Mouse (Mus musculus): Measurements from ENCODE around the gene Il11ra2. TPM values are rescaled to one million over a fixed set of nuclear protein-coding genes. Genes with fewer than 3 reads are reported as not detected.
"Not testable (repeated sequence)": the region's sequence is repeated elsewhere in the genome, so short reads cannot be mapped to it uniquely, and the experiment has no call there.

Gene Il11ra2
- not detected in 2 replicates for polyA plus RNA-seq (2014; fragmentation: Nextera tagmentation; extraction: Ambion mirVana)

- not testable (repeated sequence) for H3K9ac ChIP-seq (ENCODE audit: low read depth, low read length); H3K27me3 ChIP-seq (ENCODE audit: control insufficient read depth, insufficient read depth, low read length); H3K36me3 ChIP-seq (ENCODE audit: control insufficient read depth, insufficient read depth, low read length); H3K4me1 ChIP-seq (ENCODE audit: control insufficient read depth, insufficient read depth, low read length); H3K4me2 ChIP-seq (replicated peaks; ENCODE audit: low read depth, low read length); H3K27ac ChIP-seq (ENCODE audit: low read depth, low read length); H3K9me3 ChIP-seq (ENCODE audit: control insufficient read depth, low read length); H3K4me3 ChIP-seq (ENCODE audit: low read length); ATAC-seq (ENCODE audit: low FRiP score, low TSS enrichment)
- WGBS, result no CpG with 5 or more reads among the region's 3 CpGs
Observed at GRCm38 (mm10) chr4:42661793-42662192, at the start of gene Il11ra2. TSS of gene Il11ra2 (minus strand) at chr4:42661893.

GRCm38 (mm10) chr4:42682183-42682524 lies 20.5 kb upstream of the Il11ra2 start:
- H3K4me1 ChIP-seq (ENCODE audit: control insufficient read depth, insufficient read depth, low read length); H3K27me3 ChIP-seq (ENCODE audit: control insufficient read depth, insufficient read depth, low read length); H3K4me2 ChIP-seq (replicated peaks; ENCODE audit: low read depth, low read length); H3K4me3 ChIP-seq (ENCODE audit: low read length); H3K9ac ChIP-seq (ENCODE audit: low read depth, low read length); H3K36me3 ChIP-seq (ENCODE audit: control insufficient read depth, insufficient read depth, low read length); H3K9me3 ChIP-seq (ENCODE audit: control insufficient read depth, low read length); H3K27ac ChIP-seq (ENCODE audit: low read depth, low read length): not testable (repeated sequence)
- ATAC-seq (ENCODE audit: low FRiP score, low TSS enrichment), result peak; percentile 91
- no CpG with 5 or more reads among the region's 18 CpGs for whole genome bisulfite sequencing

- H3K36me3 ChIP-seq (ENCODE audit: control insufficient read depth, insufficient read depth, low read length); H3K27ac ChIP-seq (ENCODE audit: low read depth, low read length); H3K4me3 ChIP-seq (ENCODE audit: low read length); H3K27me3 ChIP-seq (ENCODE audit: control insufficient read depth, insufficient read depth, low read length); H3K9me3 ChIP-seq (ENCODE audit: control insufficient read depth, low read length); H3K9ac ChIP-seq (ENCODE audit: low read depth, low read length); H3K4me2 ChIP-seq (replicated peaks; ENCODE audit: low read depth, low read length); H3K4me1 ChIP-seq (ENCODE audit: control insufficient read depth, insufficient read depth, low read length): not testable (repeated sequence)
- ATAC-seq (ENCODE audit: low FRiP score, low TSS enrichment), result peak; percentile 43; the same call in 1 of the 2 replicates
- no CpG with 5 or more reads among the region's 66 CpGs for WGBS
Observed at GRCm38 (mm10) chr4:42681473-42682182, 19.9 kb upstream of the Il11ra2 start.

GRCm38 (mm10) chr4:42680374-42681356 lies 19.0 kb upstream of the Il11ra2 start:
- not testable (repeated sequence) for H3K4me1 ChIP-seq (ENCODE audit: control insufficient read depth, insufficient read depth, low read length); H3K4me2 ChIP-seq (replicated peaks; ENCODE audit: low read depth, low read length); H3K9ac ChIP-seq (ENCODE audit: low read depth, low read length); H3K27me3 ChIP-seq (ENCODE audit: control insufficient read depth, insufficient read depth, low read length); H3K36me3 ChIP-seq (ENCODE audit: control insufficient read depth, insufficient read depth, low read length); H3K27ac ChIP-seq (ENCODE audit: low read depth, low read length); H3K9me3 ChIP-seq (ENCODE audit: control insufficient read depth, low read length); H3K4me3 ChIP-seq (ENCODE audit: low read length)
- ATAC-seq (ENCODE audit: low FRiP score, low TSS enrichment), result peak; percentile 32; the same call in 1 of the 2 replicates
- WGBS, result no CpG with 5 or more reads among the region's 32 CpGs

- H3K27ac ChIP-seq (ENCODE audit: low read depth, low read length); H3K36me3 ChIP-seq (ENCODE audit: control insufficient read depth, insufficient read depth, low read length); H3K27me3 ChIP-seq (ENCODE audit: control insufficient read depth, insufficient read depth, low read length); ATAC-seq (ENCODE audit: low FRiP score, low TSS enrichment); H3K4me2 ChIP-seq (replicated peaks; ENCODE audit: low read depth, low read length); H3K9me3 ChIP-seq (ENCODE audit: control insufficient read depth, low read length); H3K9ac ChIP-seq (ENCODE audit: low read depth, low read length); H3K4me3 ChIP-seq (ENCODE audit: low read length); H3K4me1 ChIP-seq (ENCODE audit: control insufficient read depth, insufficient read depth, low read length): not testable (repeated sequence)
- no CpG with 5 or more reads among the region's 7 CpGs for WGBS
Observed at GRCm38 (mm10) chr4:42679365-42679764, 17.7 kb upstream of the Il11ra2 start.

- not testable (repeated sequence) for H3K9me3 ChIP-seq (ENCODE audit: control insufficient read depth, low read length); H3K27me3 ChIP-seq (ENCODE audit: control insufficient read depth, insufficient read depth, low read length); H3K4me1 ChIP-seq (ENCODE audit: control insufficient read depth, insufficient read depth, low read length); H3K4me3 ChIP-seq (ENCODE audit: low read length); ATAC-seq (ENCODE audit: low FRiP score, low TSS enrichment); H3K9ac ChIP-seq (ENCODE audit: low read depth, low read length); H3K36me3 ChIP-seq (ENCODE audit: control insufficient read depth, insufficient read depth, low read length); H3K27ac ChIP-seq (ENCODE audit: low read depth, low read length); H3K4me2 ChIP-seq (replicated peaks; ENCODE audit: low read depth, low read length)
- no CpG with 5 or more reads among the region's 4 CpGs for WGBS
Observed at GRCm38 (mm10) chr4:42675415-42675814, 13.7 kb upstream of the Il11ra2 start.

GRCm38 (mm10) chr4:42654951-42655350 lies 6.7 kb downstream of the Il11ra2 start, which contains the start of gene Ccl27b:
TSS of gene Ccl27b (plus strand) at chr4:42655251.
- not testable (repeated sequence) for H3K36me3 ChIP-seq (ENCODE audit: control insufficient read depth, insufficient read depth, low read length); H3K9me3 ChIP-seq (ENCODE audit: control insufficient read depth, low read length); ATAC-seq (ENCODE audit: low FRiP score, low TSS enrichment); H3K9ac ChIP-seq (ENCODE audit: low read depth, low read length); H3K4me2 ChIP-seq (replicated peaks; ENCODE audit: low read depth, low read length); H3K27me3 ChIP-seq (ENCODE audit: control insufficient read depth, insufficient read depth, low read length); H3K4me1 ChIP-seq (ENCODE audit: control insufficient read depth, insufficient read depth, low read length); H3K27ac ChIP-seq (ENCODE audit: low read depth, low read length); H3K4me3 ChIP-seq (ENCODE audit: low read length)
- WGBS, result no CpG with 5 or more reads among the region's 9 CpGs

- H3K27ac ChIP-seq (ENCODE audit: low read depth, low read length); H3K36me3 ChIP-seq (ENCODE audit: control insufficient read depth, insufficient read depth, low read length); H3K9me3 ChIP-seq (ENCODE audit: control insufficient read depth, low read length); H3K9ac ChIP-seq (ENCODE audit: low read depth, low read length); H3K4me1 ChIP-seq (ENCODE audit: control insufficient read depth, insufficient read depth, low read length); H3K4me3 ChIP-seq (ENCODE audit: low read length); H3K27me3 ChIP-seq (ENCODE audit: control insufficient read depth, insufficient read depth, low read length); H3K4me2 ChIP-seq (replicated peaks; ENCODE audit: low read depth, low read length); ATAC-seq (ENCODE audit: low FRiP score, low TSS enrichment): not testable (repeated sequence)
- no CpG with 5 or more reads among the region's 8 CpGs for WGBS
Observed at GRCm38 (mm10) chr4:42629419-42629818, 32.3 kb downstream of the Il11ra2 start, which contains the start of gene Gm2564. TSS of gene Gm2564 (plus strand) at chr4:42629719.

- not testable (repeated sequence) for H3K4me3 ChIP-seq (ENCODE audit: low read length); H3K27ac ChIP-seq (ENCODE audit: low read depth, low read length); H3K27me3 ChIP-seq (ENCODE audit: control insufficient read depth, insufficient read depth, low read length); H3K9ac ChIP-seq (ENCODE audit: low read depth, low read length); H3K36me3 ChIP-seq (ENCODE audit: control insufficient read depth, insufficient read depth, low read length); H3K9me3 ChIP-seq (ENCODE audit: control insufficient read depth, low read length); H3K4me2 ChIP-seq (replicated peaks; ENCODE audit: low read depth, low read length); H3K4me1 ChIP-seq (ENCODE audit: control insufficient read depth, insufficient read depth, low read length); ATAC-seq (ENCODE audit: low FRiP score, low TSS enrichment)
- WGBS, result no CpG with 5 or more reads among the region's 5 CpGs
Observed at GRCm38 (mm10) chr4:42611895-42612294, 49.8 kb downstream of the Il11ra2 start, which contains the start of gene Gm10591. TSS of gene Gm10591 (plus strand) at chr4:42612195.
